Mouse (Mus musculus): Measurements from ENCODE around the gene Ndrg4.

The Ndrg4 gene

DNA sequence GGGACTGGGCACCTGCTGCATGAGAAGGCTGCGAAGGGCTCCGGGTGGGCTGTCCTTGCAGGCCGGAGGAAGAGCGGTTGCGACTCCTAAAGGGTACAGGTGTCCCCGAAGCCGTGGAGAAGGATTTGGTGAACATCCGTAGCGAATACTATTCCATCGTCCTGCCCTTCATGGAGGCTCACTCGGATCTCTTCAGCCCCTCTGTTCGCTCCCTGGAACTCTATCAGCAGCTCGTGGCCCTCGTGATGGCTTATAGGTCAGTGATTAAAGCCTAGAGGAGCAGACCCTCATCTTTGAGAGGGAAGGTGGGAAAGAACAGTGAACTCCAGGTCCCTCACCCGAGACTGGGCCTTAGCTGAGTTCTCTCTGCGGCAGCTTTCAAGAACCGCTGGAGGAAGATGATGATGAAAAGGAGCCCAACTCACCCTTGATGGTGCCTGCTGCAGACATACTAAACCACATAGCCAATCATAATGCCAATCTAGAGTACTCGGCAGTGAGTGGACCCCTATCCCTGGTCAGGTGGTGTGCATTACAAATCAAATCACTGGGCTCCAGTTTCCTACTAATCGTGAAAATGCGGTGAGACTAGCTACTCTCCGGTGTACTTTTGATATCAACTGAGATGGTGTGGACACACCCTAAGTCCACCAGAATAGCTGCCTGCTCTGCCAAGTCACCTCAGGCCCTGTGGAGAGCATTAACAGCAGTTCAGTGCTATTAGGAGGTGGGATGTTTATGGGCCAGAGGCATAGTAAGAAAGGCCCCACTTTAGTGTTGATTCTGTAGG, 40.0 kb downstream of the Ndrg4 start:
- no peak for DNase-seq

- DNase-seq: no peak
Measured at GRCm38 (mm10) chr8:95727625-95728024, 50.8 kb downstream of the Ndrg4 start.

DNA sequence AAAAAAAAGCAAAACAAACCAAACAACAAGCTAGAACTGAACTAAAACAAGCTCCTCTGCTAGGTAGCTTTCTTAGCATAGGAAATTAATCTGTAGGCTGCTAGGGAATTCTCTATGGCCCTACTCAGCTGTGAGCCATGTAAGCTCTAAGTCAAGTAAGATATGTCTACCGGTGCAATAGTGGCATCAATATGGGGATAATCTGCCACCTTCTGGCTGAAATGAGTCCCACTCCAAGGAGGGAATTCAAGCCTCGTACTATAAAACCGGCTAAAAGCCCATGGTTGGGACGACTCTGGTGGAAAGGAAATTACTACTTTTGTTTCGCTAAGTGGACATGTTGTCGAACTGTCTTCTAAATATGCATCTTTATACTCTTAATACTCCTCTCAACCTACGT, 61.8 kb downstream of the Ndrg4 start:
- no peak for DNase-seq

- no peak for DNase-seq
Measured at GRCm38 (mm10) chr8:95741732-95742131, 65.0 kb downstream of the Ndrg4 start.

DNA sequence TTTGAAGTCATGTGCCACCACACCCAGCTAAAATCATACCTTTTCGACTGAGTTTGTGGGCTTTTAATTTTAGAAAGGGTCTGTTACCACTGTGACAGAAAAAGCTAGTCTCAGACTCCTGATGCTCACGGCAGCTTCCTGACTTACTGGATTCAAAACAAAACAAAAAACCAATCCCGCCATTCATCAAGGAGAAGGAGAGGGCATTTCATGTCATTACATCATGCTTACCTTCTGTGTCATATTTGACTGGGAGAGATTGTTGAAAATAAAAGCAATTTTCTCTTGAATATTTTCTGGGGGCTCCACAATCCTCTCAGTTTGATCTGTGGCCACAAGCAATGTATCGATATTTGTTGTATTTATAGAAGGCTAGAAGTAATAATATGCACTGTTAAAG, 71.2 kb downstream of the Ndrg4 start:
- DNase-seq: no peak

DNA sequence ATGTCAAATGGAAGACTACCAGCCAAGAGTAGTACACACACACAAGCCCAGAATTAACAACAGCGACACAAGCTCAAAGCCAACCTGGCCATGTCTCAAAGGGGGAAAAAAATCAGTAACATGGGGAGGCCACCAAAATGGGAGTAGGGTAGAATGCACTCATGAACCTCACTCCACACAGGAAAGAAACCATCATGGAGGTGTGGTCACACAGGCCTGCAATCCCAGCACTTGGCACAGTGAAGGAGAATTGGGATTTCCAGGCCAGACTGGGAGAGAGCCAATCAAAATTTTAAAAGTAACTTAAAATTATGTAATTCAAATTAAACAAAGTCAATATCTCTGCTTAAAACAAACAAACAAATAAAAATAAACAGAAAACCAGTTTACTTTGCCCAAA, 75.1 kb downstream of the Ndrg4 start:
- no peak for DNase-seq

DNA sequence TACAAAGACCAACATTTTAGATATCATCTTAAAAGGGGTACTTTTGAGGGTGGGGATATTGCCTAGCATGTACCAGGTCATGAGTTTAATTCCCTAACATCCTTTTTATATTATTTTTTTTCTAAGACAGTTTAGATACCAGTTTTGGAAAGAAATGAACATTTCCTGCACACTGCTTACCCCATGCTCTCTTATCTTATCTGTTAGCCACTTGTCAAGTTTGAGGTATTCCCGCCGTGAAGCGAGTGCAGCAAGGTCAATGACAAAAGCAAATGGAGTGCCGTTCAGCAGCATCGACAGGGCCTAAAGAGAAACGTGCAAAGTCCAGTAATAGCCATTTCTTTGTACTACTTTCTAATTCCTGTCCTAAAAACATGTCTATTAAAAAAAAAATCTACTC, 83.5 kb downstream of the Ndrg4 start:
- no peak for DNase-seq

GRCm38 (mm10) chr8:95764133-95764532, 87.4 kb downstream of the Ndrg4 start:
- no peak for DNase-seq

All from kidney, postnatal 4 days (tissue).